18 mouse cellular contexts compared by ENCODE assay signal in genomic region chr4:63061411-63061810, GRCm38 (mm10).
A peak's percentile ranks its signal among the peaks of the same experiment; 100 is the strongest.
DNase-seq lines count a peak whose midpoint lies in the region; ATAC-seq lines count a peak whose summit lies in the region.
"Had no signal": no experiment of that assay in that cellular context is flagged by ENCODE, and none has a peak within 500 bp of the region (broad histone marks: within the 10 kb centered on the region; RNA-seq: fewer than 3 reads in every experiment).

No protein-coding gene starts in this region.

- H3K4me3 ChIP-seq in hindbrain, embryonic 14.5 days (replicated peaks; ENCODE audit: low read length) = no peak overlapping the region
- H3K4me3 ChIP-seq in hindbrain, embryonic 16.5 days (ENCODE audit: low read length) = no peak overlapping the region
- H3K4me3 ChIP-seq in neural tube, embryonic 12.5 days = no peak overlapping the region
- H3K4me3 ChIP-seq in neural tube, embryonic 15.5 days (replicated peaks) = no peak overlapping the region
- no peak overlapping the region for H3K4me3 ChIP-seq in midbrain, embryonic 13.5 days (replicated peaks)
- H3K4me3 ChIP-seq in neural tube, embryonic 14.5 days (ENCODE audit: low read depth, low read length) = no peak overlapping the region
- no peak overlapping the region for H3K4me3 ChIP-seq in forebrain, embryonic 11.5 days (ENCODE audit: low read depth, low read length)
- H3K4me3 ChIP-seq: embryonic facial prominence, embryonic 15.5 days; gastrocnemius, adult 2 months; intestine, embryonic 15.5 days; limb, embryonic 10.5 days; stomach, embryonic 15.5 days had no signal

- no peak for ATAC-seq in hindbrain, embryonic 14.5 days (ENCODE audit: low FRiP score)
- no peak for ATAC-seq in hindbrain, embryonic 16.5 days
- ATAC-seq in neural tube, embryonic 12.5 days (ENCODE audit: low FRiP score, low read depth) = no peak
- ATAC-seq in neural tube, embryonic 15.5 days (ENCODE audit: low FRiP score) = no peak
- no peak for ATAC-seq in midbrain, embryonic 13.5 days
- ATAC-seq in neural tube, embryonic 14.5 days (ENCODE audit: low read depth) = no peak
- no peak for ATAC-seq in forebrain, embryonic 11.5 days (replicated peaks; ENCODE audit: low FRiP score)
- ATAC-seq: intestine, embryonic 15.5 days; liver, postnatal 0 days had no signal

- no peak overlapping the region for H3K4me2 ChIP-seq in hindbrain, embryonic 14.5 days (replicated peaks)
- H3K4me2 ChIP-seq in hindbrain, embryonic 16.5 days (ENCODE audit: low read length) = no peak overlapping the region
- no peak overlapping the region for H3K4me2 ChIP-seq in neural tube, embryonic 12.5 days (replicated peaks)
- H3K4me2 ChIP-seq in neural tube, embryonic 15.5 days = no peak overlapping the region
- no peak overlapping the region for H3K4me2 ChIP-seq in midbrain, embryonic 13.5 days (replicated peaks)
- no peak overlapping the region for H3K4me2 ChIP-seq in neural tube, embryonic 14.5 days (ENCODE audit: low read depth, low read length)
- no peak overlapping the region for H3K4me2 ChIP-seq in forebrain, embryonic 11.5 days (ENCODE audit: low read depth, low read length, severe bottlenecking)
- H3K4me2 ChIP-seq: embryonic facial prominence, embryonic 15.5 days; intestine, embryonic 15.5 days; stomach, embryonic 15.5 days had no signal

- H3K27me3 ChIP-seq in hindbrain, embryonic 14.5 days (ENCODE audit: control insufficient read depth, insufficient read depth, low read length) = no peaks in the 10 kb centered on the region
- H3K27me3 ChIP-seq in hindbrain, embryonic 16.5 days (replicated peaks; ENCODE audit: control insufficient read depth, insufficient read depth, low read length) = no peaks in the 10 kb centered on the region
- H3K27me3 ChIP-seq in neural tube, embryonic 12.5 days (replicated peaks) = no peaks in the 10 kb centered on the region
- H3K27me3 ChIP-seq in neural tube, embryonic 15.5 days (replicated peaks) = no peaks in the 10 kb centered on the region
- H3K27me3 ChIP-seq in midbrain, embryonic 13.5 days = no peaks in the 10 kb centered on the region
- no peaks in the 10 kb centered on the region for H3K27me3 ChIP-seq in neural tube, embryonic 14.5 days (ENCODE audit: control insufficient read depth, insufficient read depth, low read length)
- no peaks in the 10 kb centered on the region for H3K27me3 ChIP-seq in forebrain, embryonic 11.5 days (ENCODE audit: control insufficient read depth, insufficient read depth, low read length)
- H3K27me3 ChIP-seq: embryonic facial prominence, embryonic 15.5 days; intestine, embryonic 15.5 days; stomach, embryonic 15.5 days had no signal

- peaks cover 35% of the 10 kb centered on the region for H3K4me1 ChIP-seq in hindbrain, embryonic 14.5 days (replicated peaks; ENCODE audit: control insufficient read depth, insufficient read depth, low read length)
- H3K4me1 ChIP-seq in hindbrain, embryonic 16.5 days (ENCODE audit: control insufficient read depth, insufficient read depth, low read depth, low read length) = peaks cover 12% of the 10 kb centered on the region
- peaks cover 24% of the 10 kb centered on the region for H3K4me1 ChIP-seq in neural tube, embryonic 12.5 days
- peaks cover 33% of the 10 kb centered on the region for H3K4me1 ChIP-seq in neural tube, embryonic 15.5 days
- H3K4me1 ChIP-seq in midbrain, embryonic 13.5 days (replicated peaks) = peaks cover 38% of the 10 kb centered on the region
- peaks cover 24% of the 10 kb centered on the region for H3K4me1 ChIP-seq in neural tube, embryonic 14.5 days (ENCODE audit: control insufficient read depth, insufficient read depth, low read length)
- peaks cover 5% of the 10 kb centered on the region; the same call in 1 of the 2 replicates for H3K4me1 ChIP-seq in forebrain, embryonic 11.5 days (replicated peaks; ENCODE audit: control insufficient read depth, insufficient read depth, low read length)

- no peaks in the 10 kb centered on the region for H3K36me3 ChIP-seq in hindbrain, embryonic 14.5 days (replicated peaks; ENCODE audit: control insufficient read depth, insufficient read depth)
- H3K36me3 ChIP-seq in hindbrain, embryonic 16.5 days (ENCODE audit: control insufficient read depth, insufficient read depth, low read length) = no peaks in the 10 kb centered on the region
- H3K36me3 ChIP-seq in neural tube, embryonic 12.5 days = 0 out of 2 replicates have a peak, but pooled peaks cover 6% of the 10 kb centered on the region
- no peaks in the 10 kb centered on the region for H3K36me3 ChIP-seq in neural tube, embryonic 15.5 days
- peaks cover 20% of the 10 kb centered on the region for H3K36me3 ChIP-seq in midbrain, embryonic 13.5 days
- no peaks in the 10 kb centered on the region for H3K36me3 ChIP-seq in neural tube, embryonic 14.5 days (ENCODE audit: control insufficient read depth, insufficient read depth, low read length)
- no peaks in the 10 kb centered on the region for H3K36me3 ChIP-seq in forebrain, embryonic 11.5 days (ENCODE audit: control insufficient read depth, insufficient read depth, low read length)
- H3K36me3 ChIP-seq: intestine, embryonic 15.5 days had no signal

- WGBS in hindbrain, embryonic 14.5 days = 97% methylated on average over 6 of the region's 6 CpGs
- 96% methylated on average over 6 of the region's 6 CpGs for WGBS in hindbrain, embryonic 16.5 days
- 94% methylated on average over 6 of the region's 6 CpGs for WGBS in neural tube, embryonic 12.5 days
- 96% methylated on average over 6 of the region's 6 CpGs for WGBS in neural tube, embryonic 15.5 days
- 97% methylated on average over 6 of the region's 6 CpGs for WGBS in midbrain, embryonic 13.5 days
- 95% methylated on average over 6 of the region's 6 CpGs for WGBS in neural tube, embryonic 14.5 days
- WGBS in forebrain, embryonic 11.5 days = over 99% methylated on average over 6 of the region's 6 CpGs

- peak overlapping the region; percentile 49; the same call in 1 of the 2 replicates for H3K27ac ChIP-seq in hindbrain, embryonic 14.5 days
- H3K27ac ChIP-seq in hindbrain, embryonic 16.5 days (ENCODE audit: low read depth, low read length) = no peak overlapping the region
- H3K27ac ChIP-seq in neural tube, embryonic 12.5 days = peak overlapping the region; percentile 15; the same call in 1 of the 2 replicates
- no peak overlapping the region for H3K27ac ChIP-seq in neural tube, embryonic 15.5 days (replicated peaks)
- peak overlapping the region; percentile 60; the same call in 1 of the 2 replicates for H3K27ac ChIP-seq in midbrain, embryonic 13.5 days
- H3K27ac ChIP-seq in neural tube, embryonic 14.5 days (ENCODE audit: low read depth, low read length) = peak overlapping the region; percentile 29; the same call in 1 of the 2 replicates
- H3K27ac ChIP-seq in forebrain, embryonic 11.5 days (ENCODE audit: low read depth, low read length) = no peak overlapping the region
- H3K27ac ChIP-seq: embryonic facial prominence, embryonic 15.5 days; gastrocnemius, adult 2 months; intestine, embryonic 15.5 days; limb, embryonic 10.5 days; stomach, embryonic 15.5 days had no signal

- no peak overlapping the region for H3K9ac ChIP-seq in hindbrain, embryonic 14.5 days
- no peak overlapping the region for H3K9ac ChIP-seq in hindbrain, embryonic 16.5 days (ENCODE audit: low read depth, low read length)
- H3K9ac ChIP-seq in neural tube, embryonic 12.5 days = no peak overlapping the region
- no peak overlapping the region for H3K9ac ChIP-seq in neural tube, embryonic 15.5 days (replicated peaks)
- no peak overlapping the region for H3K9ac ChIP-seq in midbrain, embryonic 13.5 days (replicated peaks)
- H3K9ac ChIP-seq in neural tube, embryonic 14.5 days (replicated peaks; ENCODE audit: low read depth, low read length) = no peak overlapping the region
- no peak overlapping the region for H3K9ac ChIP-seq in forebrain, embryonic 11.5 days (ENCODE audit: low read length)
- H3K9ac ChIP-seq: embryonic facial prominence, embryonic 15.5 days; intestine, embryonic 15.5 days; liver, postnatal 0 days; stomach, embryonic 15.5 days had no signal

- no peaks in the 10 kb centered on the region for H3K9me3 ChIP-seq in hindbrain, embryonic 14.5 days (ENCODE audit: control insufficient read depth, low read length)
- no peaks in the 10 kb centered on the region for H3K9me3 ChIP-seq in hindbrain, embryonic 16.5 days (ENCODE audit: control insufficient read depth, low read length)
- no peaks in the 10 kb centered on the region for H3K9me3 ChIP-seq in neural tube, embryonic 12.5 days
- H3K9me3 ChIP-seq in neural tube, embryonic 15.5 days (replicated peaks) = no peaks in the 10 kb centered on the region
- no peaks in the 10 kb centered on the region for H3K9me3 ChIP-seq in midbrain, embryonic 13.5 days
- no peaks in the 10 kb centered on the region for H3K9me3 ChIP-seq in neural tube, embryonic 14.5 days (ENCODE audit: control insufficient read depth, low read length)
- no peaks in the 10 kb centered on the region for H3K9me3 ChIP-seq in forebrain, embryonic 11.5 days (ENCODE audit: control insufficient read depth, low read length)
- H3K9me3 ChIP-seq: embryonic facial prominence, embryonic 15.5 days; intestine, embryonic 15.5 days; limb, embryonic 10.5 days; stomach, embryonic 15.5 days had no signal

- no peak for DNase-seq in hindbrain, embryonic 14.5 days (ENCODE audit: low spot score)
- DNase-seq in forebrain, embryonic 11.5 days (ENCODE audit: low spot score) = no peak
- DNase-seq: cerebellum, adult 2 months; cerebellum, postnatal 36 days; gastrocnemius, adult 2 months; heart, adult 18-20 months; liver, postnatal 0 days; lung, postnatal 10 days; retina, postnatal 1 day had no signal

Comparison
In these comparisons a context has a peak if more than half of its experiments do, and no peak if none do; other contexts are left out.
1. H3K27ac ChIP-seq: peak in hindbrain, embryonic 14.5 days (single experiment), neural tube, embryonic 12.5 days (single experiment), midbrain, embryonic 13.5 days (single experiment) and neural tube, embryonic 14.5 days (single experiment); none in hindbrain, embryonic 16.5 days (single experiment), neural tube, embryonic 15.5 days (single experiment) and forebrain, embryonic 11.5 days (single experiment).